Mouse (Mus musculus) MEL-GATA-1-ER (cell line): ENCODE measurements around the gene Gm47791.

Experiments
- DNase-seq: peaks from one replicate; pipeline ENCODE4 v3.0.0-alpha.2; 2012; ENCODE audit warnings: low read depth; ENCODE audit errors: extremely low read depth

The Gm47791 gene

DNA sequence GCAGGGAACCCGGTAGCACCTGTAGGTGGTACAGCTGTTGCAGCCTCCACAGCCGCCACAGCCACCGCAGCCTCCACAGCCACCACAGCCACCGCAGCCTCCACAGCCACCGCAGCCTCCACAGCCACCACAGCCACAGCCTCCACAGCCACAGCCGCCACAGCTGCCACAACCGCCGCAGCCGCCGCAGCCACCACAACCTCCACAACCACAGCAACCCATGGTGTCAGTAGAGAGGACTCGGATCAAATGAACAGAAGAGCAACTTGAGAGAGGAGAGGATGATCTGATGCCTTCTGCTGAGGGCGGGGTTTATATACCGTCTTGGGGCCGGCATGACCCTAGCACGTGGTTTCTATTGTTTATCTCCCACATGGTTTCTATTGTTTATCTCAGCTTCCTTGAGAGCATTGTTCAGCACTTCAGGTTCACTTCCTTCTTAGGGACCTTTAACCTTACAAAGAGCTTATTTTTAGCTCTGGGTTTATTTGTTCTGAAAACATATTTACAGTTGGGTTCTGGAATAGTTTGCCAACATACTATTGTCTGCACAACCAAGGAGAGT, at the start of gene Gm47791:
Gene Gm47791 (minus strand): TSS at position 222 of the 565 bp plus-strand sequence.
- DNase-seq: peak; percentile 53

- no peak for DNase-seq
Measured at GRCm38 (mm10) chr1:82820626-82821186, 49.7 kb upstream of the Gm47791 start.

DNA sequence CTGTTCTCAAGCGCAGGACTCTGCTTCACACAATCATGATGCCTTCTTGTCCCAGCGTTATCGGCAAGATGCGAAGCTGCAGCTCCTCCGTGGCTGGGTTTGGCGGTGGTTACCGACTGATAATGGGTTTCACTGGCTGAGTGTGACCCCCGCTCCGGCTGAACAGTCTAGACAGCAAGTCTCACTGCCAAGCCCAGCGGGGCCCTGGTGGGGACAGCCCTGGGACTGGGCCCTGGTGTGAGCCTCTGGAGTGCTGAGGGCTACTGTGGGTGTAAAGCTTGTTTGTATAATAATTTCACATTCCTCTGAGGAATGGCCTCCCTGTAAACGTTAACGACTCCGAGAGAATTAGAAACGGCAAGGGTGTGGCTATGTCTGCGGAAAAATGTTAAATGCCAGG, 49.1 kb upstream of the Gm47791 start:
- DNase-seq: no peak

- DNase-seq: no peak
Measured at GRCm38 (mm10) chr1:82819366-82819765, 48.3 kb upstream of the Gm47791 start.

DNA sequence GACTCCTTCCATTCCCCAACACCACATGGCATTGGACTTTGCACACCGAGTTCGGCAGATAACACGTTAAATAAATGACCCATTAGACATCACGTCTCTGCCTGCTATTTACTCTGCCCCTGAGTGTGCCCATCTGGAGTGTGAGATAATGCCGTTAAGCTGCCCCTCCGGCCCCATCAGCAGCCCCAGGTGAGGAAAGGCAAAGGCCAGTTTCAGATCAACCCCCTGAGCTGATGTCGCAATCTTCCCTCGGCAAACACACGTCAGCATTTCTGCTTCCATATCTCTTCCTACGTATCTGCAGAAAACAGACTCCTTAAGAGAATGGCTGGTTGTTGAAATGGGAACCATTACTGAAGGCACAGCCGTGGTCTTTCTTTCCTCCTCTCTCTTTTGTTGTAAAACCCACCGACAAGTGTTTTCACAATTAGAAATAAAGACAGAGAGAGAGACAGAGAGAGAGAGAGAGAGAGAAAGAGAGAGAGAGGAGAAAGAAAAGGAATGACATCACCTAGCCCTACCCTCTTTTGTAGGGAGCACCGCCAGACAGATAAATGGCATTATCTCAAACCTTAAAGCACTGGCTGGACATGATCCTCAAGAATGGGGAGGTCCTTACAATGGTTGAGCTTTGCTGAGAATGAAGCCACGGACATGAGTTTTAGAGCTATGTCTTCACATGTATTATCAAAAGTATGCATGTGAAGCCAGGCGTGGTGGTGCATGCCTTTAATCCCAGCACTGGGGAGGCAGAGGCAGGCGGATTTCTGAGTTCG, 45.1 kb upstream of the Gm47791 start:
- peak; percentile 47 for DNase-seq

GRCm38 (mm10) chr1:82811766-82812165, 40.7 kb upstream of the Gm47791 start:
- no peak for DNase-seq

DNA sequence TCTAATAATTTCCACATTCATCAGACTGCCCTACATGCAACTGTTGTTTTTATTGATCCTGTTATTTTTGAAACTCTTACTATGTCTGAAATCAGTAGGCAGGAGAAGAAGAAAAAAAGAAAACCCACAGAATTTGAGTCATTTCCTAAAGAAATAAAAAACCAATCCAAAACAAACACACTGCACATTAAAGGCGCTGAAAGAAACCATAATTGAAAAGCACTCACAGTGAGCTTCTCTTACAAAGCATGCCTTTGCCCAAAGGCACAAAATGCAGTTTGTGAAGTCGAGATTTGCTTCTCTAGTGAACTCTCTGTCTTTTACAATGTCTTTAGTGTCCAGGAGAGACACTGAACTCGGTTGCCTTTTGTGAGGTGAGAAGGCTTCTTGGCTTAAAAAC, 37.5 kb upstream of the Gm47791 start:
- DNase-seq: no peak

GRCm38 (mm10) chr1:82807206-82807605, 36.2 kb upstream of the Gm47791 start:
- no peak for DNase-seq

DNA sequence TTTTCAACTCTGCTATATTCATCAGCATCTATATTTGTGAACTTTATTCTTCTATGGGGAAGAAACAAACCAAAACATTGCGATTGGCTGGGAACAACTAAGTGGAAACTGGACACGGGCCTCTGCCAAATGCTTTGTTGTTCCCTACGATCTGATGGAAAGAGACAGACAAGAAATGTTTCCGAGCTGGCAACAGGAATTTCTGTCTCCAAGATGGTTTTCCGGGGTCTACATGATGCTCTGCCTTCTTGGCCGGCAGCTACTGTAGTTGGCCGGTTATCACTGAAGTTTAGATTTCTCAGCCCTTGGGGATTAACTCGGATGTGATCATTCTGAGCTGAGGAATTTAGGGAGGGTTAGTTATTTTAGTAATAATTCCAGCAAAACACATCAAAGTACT, 35.3 kb upstream of the Gm47791 start:
- no peak for DNase-seq

- DNase-seq: no peak
Measured at GRCm38 (mm10) chr1:82804059-82804458, 33.0 kb upstream of the Gm47791 start.

DNA sequence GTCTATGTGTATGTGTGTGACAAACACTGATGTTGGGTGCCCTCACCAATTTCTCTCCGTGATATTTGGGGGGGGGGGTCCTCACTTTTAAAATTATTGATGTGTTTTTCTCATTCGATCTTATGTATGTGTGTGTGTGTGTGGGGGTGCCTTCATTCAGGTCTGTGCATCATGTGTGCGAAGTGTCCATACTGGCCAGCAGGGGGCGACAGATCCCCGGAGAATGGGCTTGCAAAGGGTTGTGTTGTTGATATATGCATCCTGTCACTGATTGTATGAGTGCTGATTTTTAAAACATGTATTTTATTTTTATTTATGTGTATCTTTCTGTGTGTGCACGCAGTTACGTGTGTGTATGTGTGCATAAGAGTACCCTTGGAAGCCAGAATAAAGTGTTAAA, 32.6 kb upstream of the Gm47791 start:
- peak; percentile 33 for DNase-seq

DNA sequence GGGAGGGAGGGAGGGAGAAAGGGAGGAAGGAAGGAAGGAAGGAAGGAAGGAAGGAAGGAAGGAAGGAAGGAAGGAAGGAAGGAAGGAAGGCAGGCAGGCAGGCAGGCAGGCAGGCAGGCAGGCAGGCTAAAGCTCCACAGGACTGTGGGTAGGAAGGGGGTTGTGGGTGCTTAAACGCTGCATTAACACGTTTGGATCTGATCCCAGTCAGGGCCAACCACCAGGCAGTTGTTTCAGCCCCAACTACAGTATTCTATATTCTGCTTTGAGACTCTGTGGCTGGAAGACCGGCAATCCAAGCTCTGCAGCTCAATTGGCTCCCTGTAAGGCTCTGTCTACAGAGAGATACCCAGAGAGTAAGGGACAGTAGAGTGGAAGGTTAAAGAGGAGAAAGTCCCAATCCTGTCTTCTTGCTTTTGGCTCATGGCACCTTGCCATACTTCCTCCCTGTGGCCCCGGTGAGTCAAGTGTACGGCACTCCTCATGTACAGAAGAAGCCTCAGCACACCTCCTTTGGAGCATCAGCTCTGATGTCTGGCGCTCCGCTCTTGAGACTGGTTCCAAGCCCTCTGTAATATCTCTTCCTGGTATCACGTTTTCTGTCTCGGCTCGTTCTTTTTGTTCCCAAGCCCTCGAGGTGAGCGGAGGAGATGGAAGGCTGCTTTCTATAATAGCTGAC, 30.2 kb upstream of the Gm47791 start:
- DNase-seq: no peak

GRCm38 (mm10) chr1:82798922-82799321, 27.9 kb upstream of the Gm47791 start:
- DNase-seq: no peak

DNA sequence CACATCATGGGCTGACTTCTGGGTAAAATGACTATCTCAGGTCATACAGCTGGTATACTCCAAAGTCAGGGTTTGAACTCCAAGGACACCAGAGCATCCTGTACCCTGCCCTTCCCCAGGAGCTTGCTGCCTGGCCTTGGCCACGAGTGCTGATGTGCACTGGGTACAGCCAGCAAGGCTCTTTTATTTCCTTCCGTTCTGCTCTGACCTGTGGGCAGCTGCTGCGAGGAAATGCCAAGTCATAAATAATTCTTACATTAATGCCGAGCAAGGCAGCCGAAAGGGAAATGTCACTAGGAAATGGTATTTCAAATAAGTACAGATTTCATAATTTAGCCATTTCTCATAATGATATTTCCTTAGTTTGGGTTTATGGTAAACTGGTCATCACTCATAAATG, 27.3 kb upstream of the Gm47791 start:
- no peak for DNase-seq

GRCm38 (mm10) chr1:82797088-82797487, 26.0 kb upstream of the Gm47791 start:
- no peak for DNase-seq

- no peak for DNase-seq
Measured at GRCm38 (mm10) chr1:82795702-82796443, 24.8 kb upstream of the Gm47791 start.

DNA sequence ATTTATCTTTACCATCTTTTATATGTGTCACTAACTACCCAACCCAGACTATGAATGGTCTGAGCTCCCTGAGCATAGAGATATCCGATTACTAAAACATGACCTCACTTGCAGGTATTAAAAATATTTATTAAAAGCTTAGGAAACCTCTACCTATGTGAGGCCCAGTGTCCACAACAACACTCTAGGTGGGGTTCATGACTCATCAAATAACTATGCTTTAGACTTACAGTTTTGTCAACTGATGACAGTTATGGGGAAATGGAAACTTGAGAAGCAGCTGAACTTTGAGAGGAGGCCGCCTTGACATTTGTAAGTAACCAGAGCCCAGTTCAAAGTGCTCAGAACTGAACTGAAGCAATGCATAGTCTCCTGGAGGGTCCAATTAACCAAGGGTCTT, 24.2 kb upstream of the Gm47791 start:
- no peak for DNase-seq

DNA sequence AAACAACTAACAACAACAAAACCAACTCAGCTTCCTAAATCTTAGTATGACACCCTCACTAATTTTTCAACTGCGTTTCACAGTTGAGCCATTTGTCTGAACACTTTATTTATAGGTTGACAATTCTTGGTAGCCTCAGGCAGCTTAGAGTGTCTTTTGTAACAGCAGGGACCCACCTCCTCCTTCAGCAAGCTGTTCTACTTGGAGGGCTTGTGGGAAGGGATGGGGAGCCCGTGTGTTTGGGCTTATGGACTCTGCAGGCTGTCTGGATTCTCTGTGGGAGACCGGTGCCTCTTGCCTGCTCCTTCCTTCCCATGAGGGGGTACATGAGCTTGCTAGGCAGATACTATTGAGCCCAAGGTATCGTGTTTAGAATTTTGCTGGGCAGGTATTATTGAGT, 22.9 kb upstream of the Gm47791 start:
- DNase-seq: no peak

DNA sequence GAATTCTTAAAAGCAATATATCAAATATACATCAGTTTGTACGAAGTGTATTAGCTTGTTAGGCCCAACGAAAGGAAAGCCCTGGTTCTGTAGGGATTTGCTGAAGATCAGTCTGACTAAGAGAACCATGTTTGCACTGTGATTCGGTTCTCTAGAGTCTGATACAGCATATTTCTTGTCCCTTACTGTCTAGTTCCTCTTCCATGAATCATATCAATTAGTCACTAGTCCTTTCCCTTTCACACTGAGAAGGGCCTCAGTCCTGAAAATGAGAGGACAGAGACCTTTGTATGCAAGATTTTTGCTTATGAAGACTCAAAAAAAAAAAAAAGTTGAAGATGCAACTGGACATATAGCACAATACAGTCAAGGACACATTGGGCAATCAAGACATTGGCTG, 22.1 kb upstream of the Gm47791 start:
- no peak for DNase-seq

DNA sequence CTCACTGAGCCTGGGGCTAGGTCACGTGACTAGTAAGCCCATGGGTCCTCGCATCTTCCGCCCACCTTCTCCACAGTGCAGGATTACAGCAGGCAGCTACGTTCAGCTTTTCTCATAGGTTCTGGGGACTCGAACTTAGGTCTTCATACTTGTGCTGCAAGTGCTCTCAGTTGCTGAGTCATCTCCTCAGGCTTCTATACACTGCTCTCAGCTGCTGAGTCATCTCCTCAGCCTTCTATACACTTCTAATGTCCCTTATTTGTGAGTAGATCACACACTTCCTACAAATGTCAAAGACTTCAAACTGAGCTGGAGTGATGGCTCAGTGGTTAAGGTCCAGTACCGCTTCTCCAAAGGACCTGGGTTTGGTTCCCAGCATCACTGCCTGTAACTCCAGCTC, 21.2 kb upstream of the Gm47791 start:
- no peak for DNase-seq

DNA sequence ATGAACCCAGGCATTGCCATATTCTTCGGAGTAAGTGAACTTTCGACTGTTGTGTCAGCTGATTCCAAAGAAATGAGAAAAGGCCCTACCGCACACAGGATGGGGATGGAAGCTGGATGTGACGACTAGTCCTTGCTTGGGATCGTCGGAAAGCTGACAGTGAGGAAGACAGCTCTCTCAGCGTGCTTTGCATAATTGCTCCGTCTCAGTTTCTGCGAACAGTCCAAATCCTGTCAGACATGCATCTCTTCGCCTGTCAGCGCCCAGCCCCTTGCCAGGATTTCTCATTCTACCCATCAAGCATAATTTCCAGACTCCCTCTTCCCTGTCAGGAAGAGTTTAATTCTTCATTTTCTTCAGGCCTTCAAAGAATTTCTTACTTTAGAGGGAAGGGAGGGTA, 20.1 kb upstream of the Gm47791 start:
- DNase-seq: no peak

DNA sequence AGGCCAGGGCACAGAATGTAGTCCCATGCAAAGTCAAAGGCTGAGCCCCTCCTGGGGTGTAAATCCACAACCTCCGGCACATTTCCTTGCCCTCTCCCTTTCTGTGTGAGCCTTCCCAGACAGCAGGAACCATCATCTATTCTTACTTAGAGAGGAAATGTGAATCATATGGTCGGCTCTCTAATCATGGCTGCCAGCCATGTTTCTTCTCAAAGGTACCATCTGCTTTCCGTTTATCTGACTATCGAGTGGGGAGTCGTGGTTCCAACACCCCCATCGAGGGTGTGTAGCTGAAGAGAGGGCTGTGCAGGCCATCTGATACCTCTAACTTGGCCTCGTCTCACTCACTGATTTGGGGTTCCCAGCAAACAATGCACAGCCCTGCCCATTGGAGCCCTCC, 17.0 kb upstream of the Gm47791 start:
- DNase-seq: no peak
